Mouse (Mus musculus) stomach, postnatal 0 days (tissue): ENCODE measurements around the gene Cacna2d4.

Source experiments
- CTCF ChIP-seq: IDR thresholded peaks from 2 replicates; pipeline ENCODE4 v1.5.1; 2016; ENCODE audit warnings: antibody characterized with exemption, low read depth, mild to moderate bottlenecking, moderate library complexity
- EP300 ChIP-seq: optimal IDR thresholded peaks from 2 replicates; pipeline ENCODE3; 2016; ENCODE audit warnings: antibody characterized with exemption

DNA sequence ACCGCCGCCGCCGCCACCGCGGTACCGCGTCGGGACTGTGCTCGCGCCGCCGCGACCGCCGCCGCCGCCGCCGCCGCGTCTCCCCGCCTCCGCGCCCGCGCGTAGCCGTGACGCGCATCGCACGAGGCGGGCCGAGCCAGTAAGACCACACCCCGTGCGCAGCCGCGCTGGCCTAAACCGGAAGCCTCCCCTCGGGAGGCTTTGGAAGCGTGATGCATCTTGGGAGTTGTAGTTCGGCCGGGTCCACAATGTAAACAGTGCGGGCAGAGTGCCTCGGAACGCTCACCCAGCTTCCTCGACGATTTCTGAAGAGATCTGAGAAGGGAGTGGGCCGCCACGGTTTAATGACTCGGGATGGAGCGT, 152.3 kb downstream of the Cacna2d4 start:
- TF ChIP-seq EP300 (no peak), CTCF (no peak)
